Mouse (Mus musculus): ENCODE data around the gene Hadha. TPM values are rescaled to one million over a fixed set of nuclear protein-coding genes. Genes with fewer than 3 reads are reported as not detected.

Hadha gene
- total RNA-seq (2023) = 105 TPM

GRCm38 (mm10) chr5:30154474-30155394 is at the start of gene Hadha, which contains the start of gene Hadhb:
Hadha (minus strand) TSS chr5:30155162.
Hadhb (plus strand) TSS chr5:30155248.

DNA sequence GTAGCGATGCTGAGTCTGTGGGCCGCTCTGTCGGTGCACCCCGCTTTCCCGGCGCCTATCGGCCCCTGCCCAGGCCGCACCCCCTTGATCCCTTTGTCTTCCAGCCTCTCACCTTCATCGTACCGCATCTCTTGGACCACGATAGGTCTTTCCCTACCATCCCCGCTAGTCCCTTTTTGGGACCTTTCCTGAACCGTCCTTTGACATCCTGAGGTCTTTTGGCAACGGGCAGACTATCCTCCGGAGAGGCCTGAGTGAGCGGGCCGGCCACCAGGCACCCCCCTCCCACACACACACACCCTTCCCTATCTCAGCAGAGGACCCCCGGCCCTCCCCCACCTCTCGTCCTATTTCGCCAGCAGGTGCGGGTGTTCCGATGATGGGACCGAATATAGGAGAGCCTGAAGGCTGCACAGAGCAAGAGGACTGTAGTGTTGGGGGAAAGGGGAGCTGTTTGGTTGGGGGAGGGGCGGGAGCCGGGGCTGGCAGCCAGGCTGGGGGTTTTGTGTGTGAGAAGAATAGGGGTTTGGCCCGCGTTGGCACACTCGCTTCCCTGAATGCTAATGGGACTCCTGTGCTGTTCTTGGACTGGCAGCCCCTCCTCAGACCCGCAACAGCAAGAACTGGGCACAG is 49.2 kb downstream of the Hadha start, which contains the start of gene 3110082J24Rik:
TSS of gene 3110082J24Rik (minus strand) at position 419 of the 633 bp plus-strand sequence.

DNA sequence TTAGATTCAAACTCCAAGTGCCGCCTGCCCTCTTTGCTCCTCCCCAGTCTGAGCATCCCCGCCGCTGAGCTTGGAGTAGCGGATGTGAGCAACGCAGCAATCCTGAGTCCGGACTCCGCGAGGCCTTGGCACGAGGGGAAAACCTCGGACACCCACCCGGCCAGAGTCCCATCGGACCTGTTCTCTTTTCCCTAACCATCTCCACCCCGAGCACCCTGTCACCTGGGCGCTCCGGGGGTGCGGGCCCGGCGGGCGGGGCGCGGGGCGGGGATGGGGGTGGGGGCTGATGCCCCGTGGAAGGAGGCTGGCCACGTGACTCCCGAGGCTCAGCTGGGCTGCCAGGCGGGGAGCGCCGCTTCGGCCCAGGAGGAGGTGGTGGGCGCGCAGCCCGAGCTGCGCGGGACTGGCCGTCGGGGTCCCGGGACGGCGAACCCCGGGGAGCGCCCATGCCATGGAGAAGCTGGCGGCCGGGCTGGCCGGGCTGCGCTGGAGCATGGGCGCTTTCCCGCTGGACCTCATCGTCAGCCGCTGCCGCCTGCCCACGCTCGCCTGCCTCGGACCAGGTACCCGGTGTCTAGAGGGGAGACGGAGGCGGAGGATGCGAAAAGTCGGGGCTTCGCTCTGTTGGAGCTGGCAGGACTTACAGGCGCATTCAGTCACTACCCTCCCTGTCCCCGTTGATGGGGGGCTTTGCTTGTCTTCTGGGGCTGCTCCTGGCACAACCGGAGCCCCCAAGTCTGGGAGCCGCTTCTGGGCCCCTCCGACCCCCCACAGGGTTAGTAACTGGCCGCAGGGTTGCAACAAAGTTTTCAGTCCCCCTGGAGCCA is 49.9 kb downstream of the Hadha start, which contains the start of gene Garem2:
TSS of gene Garem2 (plus strand) at position 321 of the 827 bp plus-strand sequence.

GRCm38 (mm10) chr5:30072825-30073821 is 81.8 kb downstream of the Hadha start, which contains the start of gene Tyms:
Tyms (minus strand) TSS chr5:30073617.

Other genes with a start within 250 kb of the Hadha start
- gene Il6, start 142.0 kb downstream of the Hadha start, total RNA-seq (2023) = not detected
- 7.1 TPM for gene Tyms, start 81.5 kb downstream of the Hadha start, total RNA-seq (2023)
- not detected for gene Garem2, start 50.0 kb downstream of the Hadha start, total RNA-seq (2023)
- gene 3110082J24Rik, start 49.1 kb downstream of the Hadha start, total RNA-seq (2023) = not detected
- 97.6 TPM for gene Hadhb, start 86 bp upstream of the Hadha start, total RNA-seq (2023)
- gene Adgrf3, start 50.6 kb upstream of the Hadha start, total RNA-seq (2023) = not detected
- gene Selenoi, start 77.4 kb upstream of the Hadha start, total RNA-seq (2023) = 27.3 TPM
- gene Drc1, start 126.2 kb upstream of the Hadha start, total RNA-seq (2023) = 35.4 TPM

Measured in CD8-positive naive resting alpha-beta T cell, adult 57 days (primary cell).